Mouse (Mus musculus) cerebellum, adult 18-20 months (tissue): ENCODE results near the gene Zfp771.

Experiments
- DNase-seq, 2 experiments: peaks; one replicate each; pipeline ENCODE4 v3.0.0; 2021

Zfp771 gene

DNA sequence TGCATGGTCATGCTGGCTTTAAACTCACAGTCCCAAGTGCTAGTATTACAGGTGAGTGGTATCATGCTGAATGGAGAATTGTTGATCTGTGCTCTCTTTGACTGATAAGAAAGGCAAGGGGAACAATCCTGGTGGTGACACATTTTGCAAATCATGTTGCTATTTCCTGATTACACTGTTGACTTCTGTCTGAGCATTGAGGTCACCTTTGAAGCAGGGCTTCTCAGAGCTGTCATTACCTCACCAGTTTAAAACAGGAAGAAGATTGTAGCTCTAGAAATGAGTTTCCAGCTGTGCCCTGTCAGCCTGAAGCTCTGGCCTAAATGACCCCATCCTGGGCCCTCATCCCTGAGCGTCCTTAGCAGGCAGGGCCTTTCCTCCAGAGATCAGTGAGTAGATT is 43.9 kb downstream of the Zfp771 start:
- DNase-seq, result no peak

- DNase-seq, result no peak
These were observed 45.2 kb downstream of the Zfp771 start for GRCm38 (mm10) chr7:127289306-127289705.

- DNase-seq, result no peak
These were observed 46.1 kb downstream of the Zfp771 start for GRCm38 (mm10) chr7:127290142-127290541.

DNA sequence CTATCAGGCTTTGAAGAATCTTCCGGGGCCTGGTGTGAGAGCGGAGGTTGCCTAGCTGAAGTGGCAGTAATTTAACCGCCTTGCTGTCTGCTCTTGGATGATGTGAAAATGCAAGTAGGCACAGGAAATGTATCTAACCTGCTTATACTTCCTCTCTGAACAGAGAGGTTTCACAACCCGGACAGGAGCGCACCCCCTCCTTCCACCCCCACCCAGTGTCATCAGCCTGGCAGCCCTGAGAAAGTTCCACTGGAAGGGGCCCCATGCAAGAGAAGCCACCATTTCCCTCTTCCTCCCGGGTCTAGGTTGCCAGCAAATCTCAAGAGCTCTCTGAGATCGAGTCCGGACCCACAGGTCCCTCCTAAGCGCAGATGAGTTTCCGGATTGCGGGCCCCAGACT is 52.0 kb downstream of the Zfp771 start, which contains the start of gene Itgal:
Gene Itgal, plus strand, starts transcription at position 163 of the 400 bp plus-strand sequence.
- no peak for DNase-seq

- no peak for DNase-seq
These were observed 52.9 kb downstream of the Zfp771 start for GRCm38 (mm10) chr7:127296786-127297555.

DNA sequence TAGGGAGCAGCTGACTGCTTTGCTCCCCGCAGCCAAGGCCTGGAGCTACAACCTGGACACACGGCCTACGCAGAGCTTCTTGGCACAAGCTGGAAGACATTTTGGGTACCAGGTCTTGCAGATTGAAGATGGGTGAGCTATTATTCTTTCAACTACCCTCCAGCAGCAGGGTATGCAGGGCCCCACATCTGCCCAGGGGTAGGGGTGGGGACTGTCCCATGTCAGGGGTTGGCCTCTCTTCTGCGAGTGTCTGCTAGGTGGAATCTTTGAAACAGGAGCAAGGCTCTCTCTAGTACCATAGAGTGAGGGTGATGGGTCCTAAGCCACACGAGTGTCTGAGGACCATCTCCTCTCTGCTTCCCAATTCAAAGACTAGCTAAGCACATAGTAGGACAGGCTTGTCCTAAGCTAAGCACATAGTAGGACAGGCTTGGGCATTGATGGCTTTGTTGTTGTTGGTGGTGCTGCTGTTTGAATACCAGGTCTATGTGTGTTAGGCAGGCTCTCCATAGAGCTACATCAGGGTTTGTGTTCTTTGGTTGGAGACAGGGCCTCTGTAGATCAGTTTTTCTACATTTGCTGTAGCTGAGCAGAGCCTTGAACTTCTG is 53.6 kb downstream of the Zfp771 start:
- no peak for DNase-seq
